Mouse (Mus musculus): ENCODE measurements at regions not wholly inside any gene's neighbourhood (a gene's known extent, or its start where the extent isn't known, plus 50 kb on each side); places are given as distances from the start of the nearest gene placed in this dataset.

DNA sequence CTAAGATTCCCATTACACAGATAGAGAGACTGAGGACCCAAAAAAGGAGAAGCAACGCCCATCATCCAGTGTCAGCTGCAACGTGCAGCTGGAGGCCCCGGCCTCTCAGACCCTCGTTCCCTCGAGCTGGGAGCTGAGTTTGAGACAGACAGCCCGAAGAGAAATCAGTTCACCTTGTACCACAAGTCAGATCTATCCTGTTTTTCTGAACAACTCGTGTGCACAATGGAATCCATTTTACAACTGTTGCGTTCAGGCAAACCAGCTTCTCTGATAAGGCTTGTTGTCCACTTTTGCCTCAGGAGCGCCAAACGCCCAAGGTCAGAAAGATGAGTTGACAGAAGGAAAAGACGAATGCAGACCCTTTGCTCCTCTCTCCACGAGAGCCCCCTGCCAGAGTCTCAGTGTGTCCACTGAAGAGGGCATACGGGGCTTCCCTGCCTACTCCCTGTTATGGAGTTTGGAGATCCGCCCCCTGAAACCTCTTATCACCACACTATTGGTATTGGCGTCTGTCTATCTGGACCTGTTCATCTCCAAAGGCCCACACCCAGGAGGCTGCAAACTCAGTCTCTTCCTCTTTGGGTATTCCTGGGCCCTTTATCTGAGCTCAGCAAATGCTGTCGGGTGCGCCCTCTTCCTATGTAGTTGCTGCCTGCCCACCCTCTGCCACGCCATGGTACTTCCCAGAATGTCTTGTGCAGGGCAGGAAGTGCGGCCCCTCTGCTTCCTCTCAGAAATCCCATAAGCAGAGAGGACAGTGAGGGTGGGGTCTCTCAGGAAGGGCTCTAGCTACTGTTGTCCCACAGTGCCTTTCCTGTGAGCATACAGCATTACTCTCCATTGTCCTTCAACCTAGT is 57.7 kb upstream of the Zmiz1 start:
- no peak for DNase-seq (ENCODE audit: low spot score in 2 of 2)

DNA sequence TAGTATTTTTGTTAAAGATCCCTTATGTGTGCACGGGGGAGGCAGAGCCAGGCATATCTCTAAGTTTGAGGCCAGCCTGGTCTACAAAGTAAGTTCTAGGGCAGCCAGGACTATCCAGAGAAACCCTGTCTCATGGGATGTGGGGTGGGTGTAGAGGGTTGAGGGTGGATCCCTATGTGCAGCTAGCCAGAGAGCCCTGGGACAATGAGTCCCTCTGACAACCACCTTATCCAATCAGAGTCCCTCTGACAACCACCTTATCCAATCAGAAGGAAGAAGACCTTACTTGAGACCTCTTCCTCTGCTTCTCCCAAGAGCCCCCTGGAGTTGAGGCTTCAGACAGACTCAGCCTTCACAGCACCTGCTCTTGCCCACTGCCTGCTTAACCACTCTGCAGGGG is 56.6 kb upstream of the Zmiz1 start:
- DNase-seq (ENCODE audit: low spot score in 2 of 2), result no peak

DNA sequence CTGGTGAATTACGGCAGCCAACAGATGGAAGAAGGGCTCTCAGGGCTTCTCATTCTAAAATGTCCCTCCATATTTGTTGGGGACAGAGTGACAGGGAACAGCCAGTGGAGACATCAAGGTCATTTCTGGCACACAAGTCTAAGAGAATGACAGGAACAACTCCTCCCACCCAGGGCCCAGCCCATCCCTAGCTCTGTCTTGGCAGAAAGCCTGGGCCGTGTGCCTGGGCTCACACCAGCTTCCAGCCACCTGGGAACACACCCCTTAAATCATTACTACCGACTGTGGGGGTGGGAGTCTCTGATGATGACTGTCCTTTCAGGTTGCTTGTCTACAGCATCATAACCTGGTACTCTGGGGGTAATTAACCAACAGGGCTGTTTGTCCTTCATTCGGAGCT is 53.8 kb upstream of the Zmiz1 start:
- DNase-seq (ENCODE audit: low spot score in 2 of 2), result no peak

DNA sequence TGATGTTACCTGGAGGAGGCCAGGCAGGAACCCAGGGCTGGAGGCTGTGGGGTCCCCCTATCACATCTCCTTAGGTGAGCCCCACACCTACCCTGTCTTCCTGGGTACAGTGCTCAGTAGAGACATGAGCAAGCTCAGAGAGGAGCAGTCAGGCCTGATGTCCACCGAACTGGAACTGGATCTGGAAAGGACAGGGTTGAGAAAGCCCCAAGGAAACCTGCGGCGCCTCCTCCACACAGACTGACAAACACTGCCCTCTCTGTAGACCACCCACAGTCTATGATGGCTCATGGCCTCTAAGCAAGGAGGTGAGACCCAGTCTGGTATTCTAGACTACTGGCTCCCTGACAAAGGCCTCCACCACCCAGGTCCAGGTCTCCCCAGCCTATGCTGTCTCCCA is 52.9 kb upstream of the Zmiz1 start:
- DNase-seq (ENCODE audit: low spot score in 2 of 2), result no peak

DNA sequence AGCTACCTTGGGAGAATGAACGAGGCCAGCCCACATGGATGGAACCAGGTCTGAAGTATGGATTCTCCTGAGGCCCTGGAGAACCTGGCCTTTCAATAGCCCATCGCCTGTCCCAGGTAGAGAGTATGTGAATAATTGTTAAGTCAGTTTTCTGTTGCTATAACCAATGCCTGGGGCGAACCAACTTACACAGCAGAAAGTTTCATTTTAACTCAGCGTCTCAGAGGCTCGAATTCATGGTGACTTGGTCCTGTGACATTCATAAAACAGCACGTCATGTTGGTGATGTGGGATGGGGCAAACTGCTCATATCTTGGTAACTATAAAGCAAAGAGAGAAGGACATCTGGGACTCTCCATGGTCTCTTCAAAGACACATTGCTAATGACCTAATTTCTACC is 52.4 kb upstream of the Zmiz1 start:
- DNase-seq (ENCODE audit: low spot score in 2 of 2), result no peak

DNA sequence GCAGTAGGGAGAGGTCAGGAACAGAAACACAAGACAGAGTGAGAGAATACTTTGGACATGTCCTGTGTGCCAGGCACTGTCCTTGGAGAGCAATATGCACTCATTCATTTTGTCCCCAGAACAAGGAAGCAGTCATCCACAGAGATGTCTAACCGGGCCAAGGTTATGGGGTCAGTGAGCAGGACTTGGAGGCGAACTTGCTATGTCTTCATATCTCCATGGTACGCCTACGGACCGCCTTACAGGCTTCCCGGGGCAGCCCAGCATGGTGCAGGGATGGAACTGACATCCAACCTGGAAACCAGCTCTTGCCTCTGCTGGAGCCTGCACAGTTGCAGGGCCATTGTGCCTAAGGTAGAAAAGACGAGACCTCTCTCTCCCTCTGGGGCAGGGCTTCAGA is 51.9 kb upstream of the Zmiz1 start:
- no peak for DNase-seq (ENCODE audit: low spot score in 2 of 2)

Data from thymus, postnatal 10 days (tissue).